29 mouse cellular contexts compared by ENCODE assay signal in the genomic region with DNA sequence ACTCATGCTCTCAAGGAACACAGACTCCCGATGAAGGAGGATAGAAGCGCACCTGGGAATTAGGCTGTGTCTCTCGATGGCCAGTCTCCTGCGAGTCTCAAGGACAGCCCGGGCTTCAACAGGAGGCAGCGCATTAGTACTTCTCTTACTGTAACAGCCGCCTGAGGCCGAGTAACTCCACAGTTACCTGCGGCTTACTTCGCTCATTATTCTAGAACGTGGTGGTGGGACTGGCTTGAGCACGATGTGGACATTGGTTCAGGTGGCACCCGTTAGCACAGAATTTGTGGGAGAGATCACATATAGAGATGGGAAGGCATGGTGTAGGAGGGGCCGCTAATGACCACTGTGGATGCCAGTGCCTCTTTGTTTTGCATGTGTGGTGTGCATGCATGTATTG. TPM values are rescaled to one million over a fixed set of nuclear protein-coding genes. Genes with fewer than 3 reads are reported as not detected.
"Had no signal": no experiment of that assay in that cellular context is flagged by ENCODE, and none has a peak within 500 bp of the region (broad histone marks: within the 10 kb centered on the region; RNA-seq: fewer than 3 reads in every experiment).

No protein-coding gene starts in this region.

- H3K9me3 ChIP-seq: embryonic facial prominence, embryonic 10.5 days; embryonic facial prominence, embryonic 12.5 days; embryonic facial prominence, embryonic 13.5 days; embryonic facial prominence, embryonic 15.5 days; forebrain, embryonic 10.5 days; forebrain, embryonic 12.5 days; forebrain, embryonic 13.5 days; forebrain, embryonic 15.5 days had no signal

- H3K4me2 ChIP-seq: embryonic facial prominence, embryonic 12.5 days; embryonic facial prominence, embryonic 13.5 days; embryonic facial prominence, embryonic 15.5 days; forebrain, embryonic 12.5 days; forebrain, embryonic 13.5 days; forebrain, embryonic 15.5 days had no signal

- H3K27ac ChIP-seq: embryonic facial prominence, embryonic 10.5 days; embryonic facial prominence, embryonic 12.5 days; embryonic facial prominence, embryonic 13.5 days; embryonic facial prominence, embryonic 15.5 days; forebrain, embryonic 10.5 days; forebrain, embryonic 12.5 days; forebrain, embryonic 13.5 days; forebrain, embryonic 15.5 days; gastrocnemius, adult 2 months had no signal

- DNase-seq: cerebellum, adult 2 months; cerebellum, adult 8-10 months; cerebellum, adult 9-10 months; cerebellum, adult 9-11 months; cerebellum, postnatal 10 days; cerebellum, postnatal 14 days; cerebellum, postnatal 25 days; cerebellum, postnatal 36 days; embryo, embryonic 11 days; forebrain, postnatal 0 days; gastrocnemius, adult 2 months; gastrocnemius, postnatal 10 days; gastrocnemius, postnatal 14 days; gastrocnemius, postnatal 25 days; gastrocnemius, postnatal 36 days; heart, adult 11 months; heart, adult 18-20 months had no signal

- ATAC-seq: forebrain, embryonic 13.5 days; forebrain, embryonic 14.5 days; forebrain, embryonic 15.5 days; forebrain, embryonic 16.5 days; forebrain, postnatal 0 days had no signal

- H3K4me3 ChIP-seq: embryonic facial prominence, embryonic 10.5 days; embryonic facial prominence, embryonic 12.5 days; embryonic facial prominence, embryonic 13.5 days; embryonic facial prominence, embryonic 15.5 days; erythroblast, embryonic 14.5 days; forebrain, embryonic 10.5 days; forebrain, embryonic 12.5 days; forebrain, embryonic 13.5 days; forebrain, embryonic 15.5 days; gastrocnemius, adult 2 months had no signal

- H3K9ac ChIP-seq: embryonic facial prominence, embryonic 12.5 days; embryonic facial prominence, embryonic 13.5 days; embryonic facial prominence, embryonic 15.5 days; forebrain, embryonic 12.5 days; forebrain, embryonic 13.5 days; forebrain, embryonic 15.5 days; forebrain, postnatal 0 days had no signal

- H3K36me3 ChIP-seq: embryonic facial prominence, embryonic 12.5 days; embryonic facial prominence, embryonic 15.5 days; forebrain, embryonic 10.5 days; forebrain, embryonic 15.5 days had no signal

RNA-seq across cellular contexts. Expression of a gene that starts 1.9 kb away (rescaled TPM):
- total RNA-seq: granulocyte monocyte progenitor cell, adult 5-6 weeks had no signal
- polyA plus RNA-seq: erythroblast, embryonic 14.5 days had no signal
